Mouse (Mus musculus) retina, adult 2 months (tissue): ENCODE data around the gene Fgf18.
A peak's percentile ranks its signal among the peaks of the same experiment; 100 is the strongest.

ENCODE experiments used
- DNase-seq: peaks from one replicate; pipeline ENCODE4 v3.0.0-alpha.2; 2012; ENCODE audit warnings: low read depth, low spot score

The Fgf18 gene

GRCm38 (mm10) chr11:33115796-33116195, 31.4 kb downstream of the Fgf18 start:
- no peak for DNase-seq

- DNase-seq: no peak
Measured at GRCm38 (mm10) chr11:33112407-33112806, 34.8 kb downstream of the Fgf18 start.

GRCm38 (mm10) chr11:33110111-33110510, 37.1 kb downstream of the Fgf18 start:
- DNase-seq: no peak

- DNase-seq: no peak
Measured at GRCm38 (mm10) chr11:33107540-33107939, 39.7 kb downstream of the Fgf18 start.

GRCm38 (mm10) chr11:33104911-33105316, 42.3 kb downstream of the Fgf18 start:
- peak; percentile 6 for DNase-seq

- DNase-seq: no peak
Measured at GRCm38 (mm10) chr11:33103291-33103943, 43.8 kb downstream of the Fgf18 start.

- no peak for DNase-seq
Measured at GRCm38 (mm10) chr11:33100027-33100507, 47.1 kb downstream of the Fgf18 start.

- no peak for DNase-seq
Measured at GRCm38 (mm10) chr11:33099425-33099824, 47.8 kb downstream of the Fgf18 start.

- DNase-seq: no peak
Measured at GRCm38 (mm10) chr11:33098446-33098845, 48.8 kb downstream of the Fgf18 start.

- no peak for DNase-seq
Measured at GRCm38 (mm10) chr11:33097855-33098254, 49.3 kb downstream of the Fgf18 start.

GRCm38 (mm10) chr11:33089856-33090255, 57.3 kb downstream of the Fgf18 start:
- no peak for DNase-seq

GRCm38 (mm10) chr11:33088181-33088580, 59.0 kb downstream of the Fgf18 start:
- DNase-seq: no peak

- no peak for DNase-seq
Measured at GRCm38 (mm10) chr11:33086046-33086445, 61.2 kb downstream of the Fgf18 start.

- no peak for DNase-seq
Measured at GRCm38 (mm10) chr11:33085514-33085913, 61.7 kb downstream of the Fgf18 start.

- no peak for DNase-seq
Measured at GRCm38 (mm10) chr11:33085054-33085453, 62.1 kb downstream of the Fgf18 start.

GRCm38 (mm10) chr11:33084041-33084440, 63.2 kb downstream of the Fgf18 start:
- no peak for DNase-seq

GRCm38 (mm10) chr11:33081175-33081574, 66.0 kb downstream of the Fgf18 start:
- DNase-seq: no peak

GRCm38 (mm10) chr11:33080046-33080808, 67.0 kb downstream of the Fgf18 start:
- DNase-seq: no peak

GRCm38 (mm10) chr11:33079424-33079823, 67.8 kb downstream of the Fgf18 start:
- DNase-seq: no peak

- no peak for DNase-seq
Measured at GRCm38 (mm10) chr11:33078036-33078435, 69.2 kb downstream of the Fgf18 start.

- no peak for DNase-seq
Measured at GRCm38 (mm10) chr11:33075293-33075692, 71.9 kb downstream of the Fgf18 start.

- no peak for DNase-seq
Measured at GRCm38 (mm10) chr11:33074541-33074940, 72.7 kb downstream of the Fgf18 start.

- no peak for DNase-seq
Measured at GRCm38 (mm10) chr11:33071358-33071922, 75.8 kb downstream of the Fgf18 start.
